Mouse (Mus musculus) MN1 (cell line): ENCODE measurements around the gene Wdr70.
A peak's percentile ranks its signal among the peaks of the same experiment; 100 is the strongest.
"Not testable (repeated sequence)": the region's sequence is repeated elsewhere in the genome, so short reads cannot be mapped to it uniquely, and the experiment has no call there.

Experiments
- DNase-seq: peaks from one replicate; pipeline ENCODE4 v3.0.0-alpha.2; 2016; ENCODE audit warnings: low spot score

Gene Wdr70

GRCm38 (mm10) chr15:8098774-8099749 is at the start of gene Wdr70:
Wdr70 (minus strand) TSS chr15:8099209.
- peak; percentile 99 for DNase-seq

GRCm38 (mm10) chr15:8135606-8136005 is 36.6 kb upstream of the Wdr70 start:
- no peak for DNase-seq

GRCm38 (mm10) chr15:8131761-8132160 is 32.8 kb upstream of the Wdr70 start:
- no peak for DNase-seq

GRCm38 (mm10) chr15:8131268-8131667 is 32.3 kb upstream of the Wdr70 start:
- no peak for DNase-seq

GRCm38 (mm10) chr15:8129281-8129680 is 30.3 kb upstream of the Wdr70 start:
- no peak for DNase-seq

GRCm38 (mm10) chr15:8109782-8110181 is 10.8 kb upstream of the Wdr70 start:
- peak; percentile 40 for DNase-seq

GRCm38 (mm10) chr15:8108966-8109743 is 10.1 kb upstream of the Wdr70 start, which contains the start of gene Nup155:
Nup155 (plus strand) TSS chr15:8109273.
- peak; percentile 97 for DNase-seq

- no peak for DNase-seq
Measured at GRCm38 (mm10) chr15:8108360-8108965, 9.5 kb upstream of the Wdr70 start.

- DNase-seq, result peak; percentile 91
Measured at GRCm38 (mm10) chr15:8101975-8102542, 3.0 kb upstream of the Wdr70 start.

GRCm38 (mm10) chr15:8097853-8098252 is 1.2 kb downstream of the Wdr70 start:
- peak; percentile 84 for DNase-seq

- DNase-seq, result peak; percentile 56
Measured at GRCm38 (mm10) chr15:8092668-8093067, 6.3 kb downstream of the Wdr70 start.

- no peak for DNase-seq
Measured at GRCm38 (mm10) chr15:8090685-8091084, 8.3 kb downstream of the Wdr70 start.

- DNase-seq, result no peak
Measured at GRCm38 (mm10) chr15:8088715-8089114, 10.3 kb downstream of the Wdr70 start.

GRCm38 (mm10) chr15:8087293-8087692 is 11.7 kb downstream of the Wdr70 start:
- no peak for DNase-seq

GRCm38 (mm10) chr15:8082139-8082538 is 16.9 kb downstream of the Wdr70 start:
- no peak for DNase-seq

GRCm38 (mm10) chr15:8073159-8073558 is 25.9 kb downstream of the Wdr70 start:
- not testable (repeated sequence) for DNase-seq

- no peak for DNase-seq
Measured at GRCm38 (mm10) chr15:8065221-8065620, 33.8 kb downstream of the Wdr70 start.

- DNase-seq, result no peak
Measured at GRCm38 (mm10) chr15:8051177-8051576, 47.8 kb downstream of the Wdr70 start.

- DNase-seq, result no peak
Measured at GRCm38 (mm10) chr15:8039834-8040233, 59.2 kb downstream of the Wdr70 start.

- no peak for DNase-seq
Measured at GRCm38 (mm10) chr15:8038457-8038856, 60.6 kb downstream of the Wdr70 start.

GRCm38 (mm10) chr15:8037825-8038224 is 61.2 kb downstream of the Wdr70 start:
- DNase-seq, result no peak

GRCm38 (mm10) chr15:8031211-8031610 is 67.8 kb downstream of the Wdr70 start:
- DNase-seq, result no peak
